Mouse (Mus musculus): ENCODE measurements around the gene Card6.
A peak's percentile ranks its signal among the peaks of the same experiment; 100 is the strongest.

Gene Card6

GRCm38 (mm10) chr15:5086162-5086561, 22.2 kb downstream of the Card6 start:
- DNase-seq (ENCODE audit: low spot score) = no peak

- no peak for DNase-seq (ENCODE audit: low spot score)
These were observed 27.1 kb downstream of the Card6 start for GRCm38 (mm10) chr15:5081235-5081634.

- DNase-seq (ENCODE audit: low spot score) = peak; percentile 53
These were observed 39.4 kb downstream of the Card6 start for GRCm38 (mm10) chr15:5068801-5069518.

GRCm38 (mm10) chr15:5063635-5064034, 44.7 kb downstream of the Card6 start, which contains the start of gene C7:
Gene C7, minus strand, starts transcription at chr15:5063740.
- DNase-seq (ENCODE audit: low spot score) = no peak
